Comparison of ENCODE assay signal across 8 mouse cellular contexts in genomic region chr7:80323336-80323735, GRCm38 (mm10). TPM values are rescaled to one million over a fixed set of nuclear protein-coding genes. Genes with fewer than 3 reads are reported as not detected.
DNase-seq lines count a peak whose midpoint lies in the region; ATAC-seq and TF ChIP-seq lines count a peak whose summit lies in the region.

No protein-coding gene starts in this region.

- 19% methylated on average over 8 of the region's 8 CpGs for WGBS in heart, embryonic 11.5 days (ENCODE audit: insufficient replicate concordance)
- WGBS in hindbrain, embryonic 11.5 days: 30% methylated on average over 8 of the region's 8 CpGs
- 27% methylated on average over 8 of the region's 8 CpGs for WGBS in midbrain, embryonic 11.5 days

- no peak for DNase-seq in heart, postnatal 10 days
- peak; percentile 28 for DNase-seq in MEL (ENCODE audit: low read depth, low spot score)
- DNase-seq in hindbrain, embryonic 11.5 days (ENCODE audit: low spot score): no peak
- DNase-seq in midbrain, embryonic 11.5 days (ENCODE audit: low spot score, missing footprints): no peak
- no peak for DNase-seq in MN1 (ENCODE audit: low spot score)
- DNase-seq in left cerebral cortex, adult 18-20 months (ENCODE audit: low spot score in 2 of 2): no peak

- H3K4me1 ChIP-seq in heart, embryonic 11.5 days (ENCODE audit: control insufficient read depth, insufficient read depth, low read length): peaks cover 19% of the 10 kb centered on the region
- H3K4me1 ChIP-seq in MEL (ENCODE audit: control insufficient read depth in 1 of 2, insufficient read depth in 2 of 2, low read length in 2 of 2): peaks cover 0 to 7% of the 10 kb centered on the region in 2 experiments; a peak in 2 of 4 replicates
- peaks cover 3% of the 10 kb centered on the region; the same call in 1 of the 2 replicates for H3K4me1 ChIP-seq in hindbrain, embryonic 11.5 days (replicated peaks; ENCODE audit: control insufficient read depth, insufficient read depth, low read length)
- H3K4me1 ChIP-seq in midbrain, embryonic 11.5 days (ENCODE audit: control insufficient read depth, insufficient read depth, low read length): peaks cover 9% of the 10 kb centered on the region; the same call in 1 of the 2 replicates

- no peak for ATAC-seq in heart, embryonic 11.5 days (replicated peaks; ENCODE audit: insufficient number of reproducible peaks, low FRiP score, low TSS enrichment)
- no peak for ATAC-seq in hindbrain, embryonic 11.5 days (ENCODE audit: low FRiP score)
- no peak for ATAC-seq in midbrain, embryonic 11.5 days (ENCODE audit: low FRiP score)
- no peak for ATAC-seq in megakaryocyte-erythroid progenitor cell, adult 5-6 weeks (replicated peaks; ENCODE audit: low FRiP score, low TSS enrichment, poor library complexity, severe bottlenecking)

- H3K27ac ChIP-seq in heart, embryonic 11.5 days (ENCODE audit: low read depth, low read length): peak overlapping the region; percentile 87; the same call in 1 of the 2 replicates
- peak overlapping the region; percentile 88 for H3K27ac ChIP-seq in MEL (ENCODE audit: control insufficient read depth, low read depth, low read length)
- no peak overlapping the region for H3K27ac ChIP-seq in hindbrain, embryonic 11.5 days (ENCODE audit: low read depth, low read length)
- H3K27ac ChIP-seq in midbrain, embryonic 11.5 days (ENCODE audit: low read depth, low read length): no peak overlapping the region

- TF ChIP-seq POLR2A in MEL (IDR thresholded peaks at IDR 0.05; ENCODE audit: control insufficient read depth in 1 of 2, insufficient read depth in 1 of 2, low read depth in 1 of 2, low read length in 2 of 2, poor library complexity in 1 of 2): no peak

- no peak; a peak in 1 of 6 replicates for TF ChIP-seq CTCF in MEL (IDR thresholded peaks at IDR 0.05 in 2 of 3, conservative IDR thresholded peaks at IDR 0.05 in 1 of 3; ENCODE audit: control insufficient read depth in 1 of 3, insufficient read depth in 1 of 3, low read depth in 2 of 3, low read length in 3 of 3, poor library complexity in 1 of 3, severe bottlenecking in 1 of 3)

- no peak for TF ChIP-seq RAD21 in MEL (IDR thresholded peaks at IDR 0.05; ENCODE audit: low read depth, low read length)

- H3K9me3 ChIP-seq in heart, embryonic 11.5 days (replicated peaks; ENCODE audit: control insufficient read depth, low read length): no peaks in the 10 kb centered on the region
- no peaks in the 10 kb centered on the region for H3K9me3 ChIP-seq in MEL (replicated peaks; ENCODE audit: insufficient read depth, low read length)
- no peaks in the 10 kb centered on the region for H3K9me3 ChIP-seq in hindbrain, embryonic 11.5 days (ENCODE audit: control insufficient read depth, low read length)
- H3K9me3 ChIP-seq in midbrain, embryonic 11.5 days (ENCODE audit: control insufficient read depth, low read length): no peaks in the 10 kb centered on the region

- peak overlapping the region; percentile 94 for H3K4me2 ChIP-seq in heart, embryonic 11.5 days
- peak overlapping the region; percentile 72 for H3K4me2 ChIP-seq in hindbrain, embryonic 11.5 days (replicated peaks; ENCODE audit: low read depth, low read length)
- peak overlapping the region; percentile 69 for H3K4me2 ChIP-seq in midbrain, embryonic 11.5 days

- H3K4me3 ChIP-seq in heart, embryonic 11.5 days (ENCODE audit: low read depth, low read length): peak overlapping the region; percentile 69
- peak overlapping the region; percentile 81 to 94 for H3K4me3 ChIP-seq in MEL (ENCODE audit: control insufficient read depth in 1 of 2, insufficient read depth in 1 of 2, low read depth in 2 of 2, low read length in 2 of 2)
- peak overlapping the region; percentile 42 for H3K4me3 ChIP-seq in hindbrain, embryonic 11.5 days (ENCODE audit: low read depth, low read length)
- peak overlapping the region; percentile 64 for H3K4me3 ChIP-seq in midbrain, embryonic 11.5 days (ENCODE audit: low read depth, low read length)

- TF ChIP-seq EP300 in MEL (IDR thresholded peaks at IDR 0.05; ENCODE audit: low read depth in 1 of 2, low read length in 2 of 2): no peak

- no peaks in the 10 kb centered on the region for H3K27me3 ChIP-seq in heart, embryonic 11.5 days (ENCODE audit: control insufficient read depth, insufficient read depth, low read length)
- no peaks in the 10 kb centered on the region for H3K27me3 ChIP-seq in MEL (ENCODE audit: control insufficient read depth in 1 of 2, insufficient read depth in 2 of 2, low read length in 2 of 2)
- no peaks in the 10 kb centered on the region for H3K27me3 ChIP-seq in hindbrain, embryonic 11.5 days (ENCODE audit: control insufficient read depth, insufficient read depth, low read length)
- no peaks in the 10 kb centered on the region for H3K27me3 ChIP-seq in midbrain, embryonic 11.5 days (ENCODE audit: control insufficient read depth, insufficient read depth, low read length)

- H3K79me2 ChIP-seq in MEL (ENCODE audit: control insufficient read depth, insufficient read depth, low read length, poor library complexity): peaks cover 24% of the 10 kb centered on the region

- peaks cover 25% of the 10 kb centered on the region for H3K36me3 ChIP-seq in heart, embryonic 11.5 days (ENCODE audit: control insufficient read depth, insufficient read depth, low read length)
- peaks cover 2 to 4% of the 10 kb centered on the region in 2 experiments for H3K36me3 ChIP-seq in MEL (ENCODE audit: control insufficient read depth in 1 of 2, insufficient read depth in 2 of 2, low read length in 2 of 2)
- H3K36me3 ChIP-seq in hindbrain, embryonic 11.5 days (ENCODE audit: control insufficient read depth, insufficient read depth, low read length): peaks cover 9% of the 10 kb centered on the region; the same call in 1 of the 2 replicates
- peaks cover 23% of the 10 kb centered on the region for H3K36me3 ChIP-seq in midbrain, embryonic 11.5 days (ENCODE audit: control insufficient read depth, insufficient read depth, low read length)

- H3K9ac ChIP-seq in heart, embryonic 11.5 days (ENCODE audit: low read depth, low read length): peak overlapping the region; percentile 80
- peak overlapping the region; percentile 97 for H3K9ac ChIP-seq in MEL (ENCODE audit: control insufficient read depth, low read depth, low read length, poor library complexity, severe bottlenecking)
- peak overlapping the region; percentile 76 for H3K9ac ChIP-seq in hindbrain, embryonic 11.5 days (ENCODE audit: low read depth, low read length)
- H3K9ac ChIP-seq in midbrain, embryonic 11.5 days (ENCODE audit: low read length): peak overlapping the region; percentile 84

- intact Hi-C loops in heart, postnatal 10 days (cut with DNase I): no loop called here

RNA-seq across cellular contexts. Expression of gene Rccd1, which starts 0.9 kb away (rescaled TPM):
- 8.9 and 9.0 TPM in 2 replicates for polyA plus RNA-seq in heart, embryonic 11.5 days (2014; fragmentation: Nextera tagmentation; extraction: Ambion mirVana)
- total RNA-seq in heart, postnatal 10 days (2021): 10 to 100 TPM in 1 of 2 experiments, 1 to 10 TPM in 1; 7.1 to 10.1 TPM
- 13.8 and 20.2 TPM in 2 replicates for total RNA-seq in MEL (2012; rRNA removed)
- 10 to 100 TPM in 1 of 2 experiments, not detected in 1; 16.8 TPM for polyA plus RNA-seq in MEL (2012; ENCODE audit: insufficient read depth in 1 of 2, insufficient read length in 2 of 2, low read depth in 1 of 2, low replicate concordance in 2 of 2, missing spikeins in 1 of 2)
- polyA plus RNA-seq in hindbrain, embryonic 11.5 days (2014; fragmentation: Nextera tagmentation; extraction: Ambion mirVana): 10.1 and 11.7 TPM in 2 replicates
- 10.1 and 10.9 TPM in 2 replicates for polyA plus RNA-seq in midbrain, embryonic 11.5 days (2014; fragmentation: Nextera tagmentation; extraction: Ambion mirVana)
- 22.7 and 26.3 TPM in 2 replicates for total RNA-seq in megakaryocyte-erythroid progenitor cell, adult 5-6 weeks (2014; fragmentation: Nextera tagmentation)
- total RNA-seq in megakaryocyte-erythroid progenitor cell, adult 5-6 weeks (2017): 20.4 and 25.0 TPM in 2 replicates
- total RNA-seq in left cerebral cortex, adult 18-20 months (2021): 10 to 100 TPM; 13.1 to 14.5 TPM

RNA-seq across cellular contexts. Expression of gene Unc45a, which starts 17.5 kb away (rescaled TPM):
- 11.3 and 15.6 TPM in 2 replicates for polyA plus RNA-seq in heart, embryonic 11.5 days (2014; fragmentation: Nextera tagmentation; extraction: Ambion mirVana)
- 10 to 100 TPM; 17.9 to 18.9 TPM for total RNA-seq in heart, postnatal 10 days (2021)
- total RNA-seq in MEL (2012; rRNA removed): 20.3 and 28.2 TPM in 2 replicates
- 10 to 100 TPM in 1 of 2 experiments, not detected in 1; 26.1 TPM for polyA plus RNA-seq in MEL (2012; ENCODE audit: insufficient read depth in 1 of 2, insufficient read length in 2 of 2, low read depth in 1 of 2, low replicate concordance in 2 of 2, missing spikeins in 1 of 2)
- 23.4 and 30.4 TPM in 2 replicates for polyA plus RNA-seq in hindbrain, embryonic 11.5 days (2014; fragmentation: Nextera tagmentation; extraction: Ambion mirVana)
- 28.8 and 30.4 TPM in 2 replicates for polyA plus RNA-seq in midbrain, embryonic 11.5 days (2014; fragmentation: Nextera tagmentation; extraction: Ambion mirVana)
- 11.2 and 24.2 TPM in 2 replicates for total RNA-seq in megakaryocyte-erythroid progenitor cell, adult 5-6 weeks (2014; fragmentation: Nextera tagmentation)
- 20.1 and 23.2 TPM in 2 replicates for total RNA-seq in megakaryocyte-erythroid progenitor cell, adult 5-6 weeks (2017)
- total RNA-seq in left cerebral cortex, adult 18-20 months (2021): 10 to 100 TPM; 38.0 to 40.4 TPM

RNA-seq across cellular contexts. Expression of gene Hddc3, which starts 19.6 kb away (rescaled TPM):
- 13.3 and 15.7 TPM in 2 replicates for polyA plus RNA-seq in heart, embryonic 11.5 days (2014; fragmentation: Nextera tagmentation; extraction: Ambion mirVana)
- total RNA-seq in heart, postnatal 10 days (2021): 10 to 100 TPM; 33.1 to 35.5 TPM
- total RNA-seq in MEL (2012; rRNA removed): 47.6 and 58.1 TPM in 2 replicates
- polyA plus RNA-seq in MEL (2012; ENCODE audit: insufficient read depth in 1 of 2, insufficient read length in 2 of 2, low read depth in 1 of 2, low replicate concordance in 2 of 2, missing spikeins in 1 of 2): 10 to 100 TPM in 1 of 2 experiments, not detected in 1; 47.1 TPM
- 18.4 and 25.3 TPM in 2 replicates for polyA plus RNA-seq in hindbrain, embryonic 11.5 days (2014; fragmentation: Nextera tagmentation; extraction: Ambion mirVana)
- 25.6 and 26.9 TPM in 2 replicates for polyA plus RNA-seq in midbrain, embryonic 11.5 days (2014; fragmentation: Nextera tagmentation; extraction: Ambion mirVana)
- total RNA-seq in megakaryocyte-erythroid progenitor cell, adult 5-6 weeks (2014; fragmentation: Nextera tagmentation): 13.2 and 17.8 TPM in 2 replicates
- 10.9 and 40.6 TPM in 2 replicates for total RNA-seq in megakaryocyte-erythroid progenitor cell, adult 5-6 weeks (2017)
- total RNA-seq in left cerebral cortex, adult 18-20 months (2021): 10 to 100 TPM; 49.7 to 54.5 TPM

RNA-seq across cellular contexts. Expression of gene Prc1, which starts 29.1 kb away (rescaled TPM):
- 148 and 156 TPM in 2 replicates for polyA plus RNA-seq in heart, embryonic 11.5 days (2014; fragmentation: Nextera tagmentation; extraction: Ambion mirVana)
- 10 to 100 TPM; 40.0 to 43.7 TPM for total RNA-seq in heart, postnatal 10 days (2021)
- total RNA-seq in MEL (2012; rRNA removed): 68.5 and 71.7 TPM in 2 replicates
- polyA plus RNA-seq in MEL (2012; ENCODE audit: insufficient read depth in 1 of 2, insufficient read length in 2 of 2, low read depth in 1 of 2, low replicate concordance in 2 of 2, missing spikeins in 1 of 2): 100 to 1,000 TPM in 1 of 2 experiments, 10 to 100 TPM in 1; 82.2 to 108 TPM
- 182 and 190 TPM in 2 replicates for polyA plus RNA-seq in hindbrain, embryonic 11.5 days (2014; fragmentation: Nextera tagmentation; extraction: Ambion mirVana)
- 231 and 232 TPM in 2 replicates for polyA plus RNA-seq in midbrain, embryonic 11.5 days (2014; fragmentation: Nextera tagmentation; extraction: Ambion mirVana)
- total RNA-seq in megakaryocyte-erythroid progenitor cell, adult 5-6 weeks (2014; fragmentation: Nextera tagmentation): 75.1 and 96.7 TPM in 2 replicates
- total RNA-seq in megakaryocyte-erythroid progenitor cell, adult 5-6 weeks (2017): 135 and 138 TPM in 2 replicates
- under 1 TPM; 0.75 to 0.93 TPM for total RNA-seq in left cerebral cortex, adult 18-20 months (2021)

RNA-seq across cellular contexts. Expression of gene Man2a2, which starts 47.8 kb away (rescaled TPM):
- polyA plus RNA-seq in heart, embryonic 11.5 days (2014; fragmentation: Nextera tagmentation; extraction: Ambion mirVana): 12.3 and 12.7 TPM in 2 replicates
- 10 to 100 TPM; 70.5 to 72.0 TPM for total RNA-seq in heart, postnatal 10 days (2021)
- total RNA-seq in MEL (2012; rRNA removed): 17.4 and 19.2 TPM in 2 replicates
- 10 to 100 TPM in 1 of 2 experiments, not detected in 1; 38.6 TPM for polyA plus RNA-seq in MEL (2012; ENCODE audit: insufficient read depth in 1 of 2, insufficient read length in 2 of 2, low read depth in 1 of 2, low replicate concordance in 2 of 2, missing spikeins in 1 of 2)
- 7.7 and 9.8 TPM in 2 replicates for polyA plus RNA-seq in hindbrain, embryonic 11.5 days (2014; fragmentation: Nextera tagmentation; extraction: Ambion mirVana)
- 5.8 and 6.9 TPM in 2 replicates for polyA plus RNA-seq in midbrain, embryonic 11.5 days (2014; fragmentation: Nextera tagmentation; extraction: Ambion mirVana)
- total RNA-seq in megakaryocyte-erythroid progenitor cell, adult 5-6 weeks (2014; fragmentation: Nextera tagmentation): 20.3 and 33.2 TPM in 2 replicates
- total RNA-seq in megakaryocyte-erythroid progenitor cell, adult 5-6 weeks (2017): 10.8 and 19.4 TPM in 2 replicates
- 100 to 1,000 TPM; 147 to 153 TPM for total RNA-seq in left cerebral cortex, adult 18-20 months (2021)

Comparison
In these comparisons a context has a peak if more than half of its experiments do, and no peak if none do; other contexts are left out.
1. H3K27ac ChIP-seq: peak in heart, embryonic 11.5 days (single experiment) and MEL (single experiment); none in hindbrain, embryonic 11.5 days (single experiment) and midbrain, embryonic 11.5 days (single experiment).
2. Peak in every context shown above with its lines, with median percentiles within 50 percentile points of each other: H3K4me2 ChIP-seq, H3K4me3 ChIP-seq and H3K9ac ChIP-seq.